Mouse (Mus musculus) erythroblast, embryonic 14.5 days (primary cell): Measurements from ENCODE around the gene Wwp2.

ENCODE experiments used
- GATA1 ChIP-seq: IDR thresholded peaks from 2 replicates; pipeline ENCODE4 v1.6.1; 2012; ENCODE audit warnings: low read length, inconsistent platforms, mixed read lengths
- TAL1 ChIP-seq: IDR thresholded peaks from 3 replicates; pipeline ENCODE4 v1.6.1; 2012; ENCODE audit warnings: low read length, inconsistent platforms, mixed read lengths

- no peak for TF ChIP-seq GATA1
- TF ChIP-seq TAL1 = no peak
These were observed 53.8 kb downstream of the Wwp2 start for GRCm38 (mm10) chr8:107489921-107490320.
